Mouse (Mus musculus) erythroid progenitor cell, adult 5-6 weeks (primary cell): ENCODE data around the gene Tnfaip2. TPM values are rescaled to one million over a fixed set of nuclear protein-coding genes. Genes with fewer than 3 reads are reported as not detected.

ENCODE experiments used
- ATAC-seq: replicated peaks from 2 replicates; pipeline ENCODE4 v1.8.0; 2016; ENCODE audit warnings: moderate number of reproducible peaks, mild to moderate bottlenecking, moderate TSS enrichment, inconsistent platforms; ENCODE audit not compliant: poor library complexity, low FRiP score, severe bottlenecking
- total RNA-seq, 2 experiments: library from RNA; stranded (forward) in 1 of 2; stranded (reverse) in 1 of 2; fragments of 150-400 nt in 1 of 2; fragments of 186-747, 209-891 nt in 1 of 2; gene quantifications; 2 replicates each; pipeline versions ENCODE4 v1.2.3 to v1.2.4; 2015 to 2017; ENCODE audit warnings: low replicate concordance in 2 of 2

Tnfaip2 gene
- total RNA-seq (2015; ENCODE audit: low replicate concordance) (75.7 and 109 TPM in 2 replicates), total RNA-seq (2017; ENCODE audit: low replicate concordance) (238 and 415 TPM in 2 replicates)

DNA sequence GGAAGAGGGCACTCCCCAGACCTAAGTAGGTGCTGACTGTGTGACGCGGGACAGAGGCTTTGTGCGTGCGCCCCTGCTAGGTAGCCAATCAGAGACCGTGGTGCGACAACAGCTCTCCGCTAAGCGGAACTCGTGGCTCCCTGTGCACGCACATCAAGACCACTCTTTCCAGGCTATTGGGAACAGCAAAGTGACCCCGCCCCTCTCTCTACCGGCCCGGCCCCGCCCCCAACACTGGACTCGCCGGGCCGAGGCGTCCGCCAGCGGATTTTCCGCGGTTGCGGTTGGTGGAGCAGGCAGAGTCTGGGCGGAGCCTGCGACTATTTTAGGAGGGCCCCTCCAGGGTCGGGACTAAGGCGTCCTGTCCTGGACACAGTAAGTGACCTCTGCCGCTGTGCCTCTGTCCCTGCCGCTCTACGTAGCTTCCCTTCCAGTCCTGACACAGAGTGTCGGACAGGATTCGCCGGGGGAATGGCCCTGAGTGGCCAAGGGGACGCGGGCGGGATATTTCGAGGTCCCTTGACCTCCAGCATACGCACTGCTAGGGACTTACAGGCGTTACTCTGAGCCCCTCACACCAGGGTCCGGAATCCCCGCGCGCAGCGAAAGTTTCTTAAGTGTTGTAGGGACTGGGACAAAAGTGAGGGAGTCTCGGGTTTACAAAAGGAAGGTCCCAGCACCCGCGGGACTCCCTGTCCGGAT lies at the start of gene Tnfaip2:
Gene Tnfaip2 (plus strand): TSS at position 161 of the 702 bp plus-strand sequence.
- peak; percentile 74 for ATAC-seq

DNA sequence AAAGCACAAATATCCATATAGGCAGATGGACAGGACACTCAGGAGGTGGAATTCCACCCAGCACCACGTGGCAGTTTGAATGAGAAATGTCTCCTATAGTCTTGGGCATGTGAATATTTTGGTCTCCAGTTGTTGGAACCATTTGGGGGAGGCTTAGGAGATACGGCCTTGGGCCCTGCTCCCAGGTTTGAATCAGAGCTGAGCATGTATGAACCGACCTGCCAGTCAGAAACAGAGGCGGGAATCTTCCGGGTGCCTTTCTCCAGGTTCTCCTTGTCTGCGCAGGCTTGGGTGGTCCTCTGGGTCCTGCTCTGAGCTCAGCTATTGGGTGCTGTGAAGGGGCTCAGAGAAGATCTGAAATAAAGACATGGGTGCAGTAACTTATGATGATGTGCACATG lies 48.3 kb upstream of the Tnfaip2 start:
- ATAC-seq: no peak

DNA sequence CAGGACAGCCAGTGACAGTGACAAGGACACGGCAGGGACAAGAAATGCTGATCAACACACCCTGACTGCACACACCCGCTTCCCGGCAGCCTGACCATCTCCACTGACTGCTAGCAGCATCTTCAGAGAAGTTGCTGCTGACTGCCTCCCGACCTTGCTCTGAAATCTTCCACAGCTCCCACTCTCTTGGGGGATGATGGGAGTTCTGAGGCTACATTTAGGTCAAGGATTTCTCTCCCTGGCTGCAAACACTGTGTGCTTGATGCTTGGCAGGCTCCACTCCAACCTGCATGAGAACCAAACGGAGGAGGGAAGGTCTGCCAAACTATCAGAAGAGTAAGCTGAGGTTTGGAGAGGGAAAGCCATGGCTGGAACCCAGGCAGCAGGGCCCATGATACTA lies 45.3 kb upstream of the Tnfaip2 start:
- no peak for ATAC-seq

DNA sequence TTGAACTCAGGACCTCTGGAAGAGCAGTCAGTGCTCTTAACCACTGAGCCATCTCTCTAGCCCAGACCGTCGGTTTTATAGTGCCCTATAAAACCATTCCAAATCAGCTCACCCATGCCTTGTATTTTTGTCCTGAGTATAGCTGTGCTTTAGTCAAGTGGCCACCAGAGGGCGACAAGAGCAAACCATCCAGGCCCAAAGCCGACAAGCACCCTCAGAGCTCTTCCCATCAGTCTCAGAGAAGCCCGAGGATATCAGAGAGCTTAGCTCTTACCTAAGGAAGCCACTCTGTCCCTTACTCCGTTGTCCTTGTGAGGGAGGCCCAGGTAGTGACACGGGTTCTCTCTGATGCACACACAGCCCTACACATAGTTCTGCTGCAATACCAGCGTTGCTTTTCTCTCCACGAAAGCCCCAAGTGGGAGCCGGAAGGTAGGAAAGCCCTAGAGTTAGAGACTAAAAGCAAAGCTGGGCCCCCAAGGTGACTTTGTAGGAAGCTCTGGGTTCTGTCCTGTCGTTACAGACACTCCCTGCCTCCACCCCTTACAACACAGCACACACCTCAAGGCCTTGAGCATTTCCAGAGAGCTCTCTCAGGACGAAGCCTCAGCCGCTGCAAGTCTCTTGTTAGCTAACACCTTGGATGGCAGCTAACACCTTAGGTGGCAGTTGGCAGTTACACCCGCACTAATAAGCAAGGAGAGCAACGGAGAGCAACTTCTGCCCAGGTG lies 40.6 kb upstream of the Tnfaip2 start:
- peak; percentile 78 for ATAC-seq

DNA sequence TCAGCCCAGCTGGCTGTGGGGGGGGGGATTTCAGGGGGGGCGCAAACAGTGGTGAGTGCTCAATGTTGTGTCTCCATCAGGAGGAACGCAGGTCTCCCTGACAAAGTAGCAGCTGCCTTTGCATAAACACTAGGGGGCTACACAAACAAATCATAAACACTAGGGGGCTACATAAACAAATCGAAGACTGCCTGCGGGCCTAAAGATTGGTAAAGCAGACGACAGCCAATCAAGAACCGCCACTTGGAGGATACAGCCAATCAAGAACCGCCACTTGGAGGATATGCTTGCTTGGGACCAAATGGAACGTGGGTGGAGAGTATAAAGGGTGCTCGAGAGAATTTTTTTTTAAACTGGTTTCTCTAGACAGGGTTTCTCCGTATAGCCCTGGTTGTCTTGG lies 37.4 kb upstream of the Tnfaip2 start:
- no peak for ATAC-seq

DNA sequence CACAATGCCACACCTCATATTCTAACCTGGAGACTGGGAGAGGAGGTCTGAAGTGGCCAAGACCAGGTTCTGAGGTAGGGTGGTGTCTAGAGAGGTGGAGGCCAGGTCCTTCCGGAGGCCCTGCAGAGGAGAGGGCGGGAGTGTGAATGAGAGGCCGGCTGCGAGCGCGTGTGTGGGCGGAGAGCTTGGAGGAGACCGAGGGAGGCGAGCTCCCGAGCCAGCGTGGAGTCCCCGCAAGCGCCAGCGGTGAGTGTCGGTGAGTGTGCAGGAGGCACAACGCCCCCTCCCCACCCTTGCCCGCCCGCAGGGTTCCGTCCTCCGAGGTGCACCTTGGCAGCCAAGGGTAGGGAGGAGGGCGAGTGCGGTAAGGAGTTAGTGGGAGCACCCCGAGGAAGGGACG lies 35.6 kb upstream of the Tnfaip2 start, which contains the start of gene Lbhd2:
Gene Lbhd2 (plus strand): TSS at position 188 of the 400 bp plus-strand sequence.
- no peak for ATAC-seq

DNA sequence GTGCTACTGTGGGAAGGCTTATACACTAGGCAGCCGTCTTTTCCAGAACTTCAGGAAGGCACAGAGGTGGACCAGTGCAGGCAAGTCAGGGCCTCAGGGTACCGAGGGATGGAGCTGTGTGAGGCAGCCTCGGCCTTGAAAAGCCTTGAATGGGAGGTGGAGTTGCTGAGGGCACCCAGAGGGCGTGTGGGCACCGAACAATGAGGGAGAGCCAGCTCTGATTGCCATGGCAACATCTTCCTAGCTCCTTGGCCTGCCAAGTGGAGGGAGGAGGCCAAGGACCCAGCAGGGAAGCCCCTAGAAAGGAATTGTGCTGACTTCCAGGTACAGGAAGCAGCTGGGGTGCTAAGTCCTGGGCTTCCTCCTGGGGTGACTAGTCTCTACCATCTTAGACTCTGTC lies 32.7 kb upstream of the Tnfaip2 start:
- no peak for ATAC-seq

DNA sequence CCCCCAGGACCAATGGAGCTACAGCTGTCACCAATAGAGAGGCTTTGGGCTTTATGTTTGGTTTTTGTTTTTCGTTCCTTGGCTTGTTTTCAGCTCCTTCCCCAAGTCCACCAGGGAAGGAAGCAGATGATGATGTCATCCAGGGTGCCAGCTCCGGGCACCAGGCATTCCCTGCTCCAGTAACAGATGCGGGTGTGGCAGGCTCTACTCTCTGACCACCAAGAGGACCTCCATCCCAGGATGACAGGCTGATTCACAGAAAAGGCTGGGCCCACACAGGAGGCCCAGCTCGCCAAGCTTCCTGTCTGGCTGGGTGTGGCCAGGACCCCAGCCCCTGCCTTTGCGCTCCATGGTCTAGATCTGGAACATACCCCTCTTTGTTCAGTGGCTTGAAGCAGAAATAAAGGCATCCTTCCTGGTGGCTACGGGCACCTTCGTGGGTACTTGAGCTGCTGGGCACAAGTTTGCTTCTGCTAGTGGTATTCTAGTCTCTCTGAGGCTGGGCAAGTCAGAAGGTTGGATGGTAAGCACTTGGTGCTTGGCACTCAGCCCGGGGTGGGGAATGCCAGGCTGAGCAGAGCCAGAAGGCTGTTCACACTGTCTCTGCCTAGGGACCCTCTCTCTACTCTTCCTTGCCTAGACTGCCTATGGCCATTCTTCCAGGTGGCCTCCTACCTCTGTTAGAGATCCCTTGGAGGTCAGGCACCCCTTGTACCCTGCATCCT lies 30.5 kb upstream of the Tnfaip2 start:
- ATAC-seq: no peak

DNA sequence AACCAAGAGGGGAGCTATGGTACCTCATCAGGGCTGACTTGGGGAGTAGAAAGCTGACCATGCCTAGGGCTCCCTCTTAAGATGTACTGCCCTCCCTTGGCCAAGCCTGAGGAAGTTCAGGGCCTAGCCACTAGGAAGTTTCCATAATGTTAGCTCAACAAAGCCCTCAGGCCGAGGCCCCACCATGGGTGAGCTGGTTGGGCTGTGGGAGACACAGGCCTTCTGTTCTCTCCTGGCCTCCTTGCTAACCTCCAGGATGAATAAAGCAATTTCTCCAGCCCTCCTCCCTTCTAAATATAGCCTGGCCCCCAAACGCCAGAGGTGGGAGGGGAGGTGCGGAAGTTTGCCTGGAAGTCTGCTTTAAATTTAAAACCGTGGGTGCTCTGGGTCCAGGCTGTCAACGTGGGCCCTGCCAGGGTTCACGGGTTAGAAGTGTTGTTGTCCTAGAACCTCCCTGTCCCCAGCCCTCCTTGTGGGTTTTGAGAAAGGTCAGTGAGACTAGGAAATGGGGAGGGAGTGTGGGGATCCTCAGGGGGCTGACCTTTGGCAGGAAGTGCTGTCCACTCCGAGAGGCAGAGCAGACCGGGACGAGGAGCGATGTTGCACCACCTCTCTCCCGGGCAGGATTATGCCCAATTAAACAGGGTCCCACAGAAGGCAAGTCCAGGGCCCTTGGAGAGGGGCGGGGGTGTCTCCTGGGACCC lies 29.5 kb upstream of the Tnfaip2 start:
- 0 out of 2 replicates have a peak, but pooled peaks have one; percentile 1 for ATAC-seq

DNA sequence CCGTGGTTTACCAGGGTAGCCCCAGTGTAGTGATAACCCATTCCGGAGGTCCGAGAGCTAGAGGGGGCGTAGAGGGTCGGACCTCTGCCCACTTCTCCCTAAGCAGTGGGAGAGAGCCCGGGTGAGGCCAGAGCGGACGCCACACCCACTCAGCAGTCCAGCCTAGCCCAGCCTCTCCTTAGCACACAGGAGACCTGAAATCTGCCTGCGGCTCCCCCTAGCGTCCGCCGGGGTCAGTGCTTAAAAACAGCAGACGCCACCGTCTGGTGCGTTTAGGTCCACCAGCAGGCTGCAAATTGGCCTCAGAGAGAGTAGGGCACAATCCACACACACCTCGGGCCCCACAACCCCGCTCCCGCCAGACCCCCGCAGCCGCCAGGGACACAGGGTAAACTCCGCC lies 29.0 kb upstream of the Tnfaip2 start:
- peak; percentile 90 for ATAC-seq

DNA sequence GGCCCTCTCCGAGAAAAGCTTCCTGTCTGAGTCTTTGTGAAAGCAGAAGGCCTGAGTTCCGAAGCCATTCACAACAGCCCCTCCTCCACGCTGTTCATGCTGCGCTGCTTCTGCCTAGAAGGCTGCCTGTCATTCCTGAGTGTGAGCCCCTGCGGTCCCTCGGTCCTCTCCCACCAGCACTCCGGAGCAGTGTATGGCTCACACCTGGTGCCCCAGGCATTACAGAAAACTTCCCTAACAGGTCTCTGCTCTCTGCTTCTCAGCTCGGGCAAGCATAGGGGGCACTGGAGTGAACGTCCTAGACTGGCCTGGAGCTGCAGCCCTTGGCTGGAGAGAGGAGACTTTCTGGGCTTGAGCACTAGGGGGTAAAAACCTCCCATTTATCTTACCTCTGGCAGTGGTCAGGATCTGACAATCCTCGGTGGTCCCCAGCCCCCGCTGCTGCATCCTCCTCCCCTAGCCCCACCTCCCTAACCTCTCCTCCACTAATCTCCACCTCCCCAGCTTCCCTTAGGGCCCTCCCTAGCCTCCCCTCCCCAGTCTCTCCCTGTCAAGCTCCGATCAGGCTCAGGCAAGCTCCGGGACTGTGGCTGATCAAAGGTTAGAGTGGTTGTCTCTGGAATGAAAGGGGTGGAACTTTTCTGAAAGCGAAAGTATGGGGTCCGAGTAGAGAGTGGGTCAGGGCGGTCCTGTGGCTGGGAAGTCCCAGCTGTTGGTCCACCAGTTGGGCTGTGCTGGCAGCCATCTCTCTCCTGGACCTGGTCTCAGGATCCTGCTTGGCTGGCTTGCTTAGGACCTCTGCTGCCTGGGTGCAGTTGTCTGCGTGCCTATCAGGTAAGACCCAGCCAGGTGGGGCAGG lies 25.1 kb upstream of the Tnfaip2 start, which contains the start of gene Exoc3l4:
Gene Exoc3l4 (plus strand): TSS at position 97 of the 859 bp plus-strand sequence.
- no peak for ATAC-seq

GRCm38 (mm10) chr12:111419918-111420317 lies 22.4 kb upstream of the Tnfaip2 start:
- ATAC-seq: no peak

DNA sequence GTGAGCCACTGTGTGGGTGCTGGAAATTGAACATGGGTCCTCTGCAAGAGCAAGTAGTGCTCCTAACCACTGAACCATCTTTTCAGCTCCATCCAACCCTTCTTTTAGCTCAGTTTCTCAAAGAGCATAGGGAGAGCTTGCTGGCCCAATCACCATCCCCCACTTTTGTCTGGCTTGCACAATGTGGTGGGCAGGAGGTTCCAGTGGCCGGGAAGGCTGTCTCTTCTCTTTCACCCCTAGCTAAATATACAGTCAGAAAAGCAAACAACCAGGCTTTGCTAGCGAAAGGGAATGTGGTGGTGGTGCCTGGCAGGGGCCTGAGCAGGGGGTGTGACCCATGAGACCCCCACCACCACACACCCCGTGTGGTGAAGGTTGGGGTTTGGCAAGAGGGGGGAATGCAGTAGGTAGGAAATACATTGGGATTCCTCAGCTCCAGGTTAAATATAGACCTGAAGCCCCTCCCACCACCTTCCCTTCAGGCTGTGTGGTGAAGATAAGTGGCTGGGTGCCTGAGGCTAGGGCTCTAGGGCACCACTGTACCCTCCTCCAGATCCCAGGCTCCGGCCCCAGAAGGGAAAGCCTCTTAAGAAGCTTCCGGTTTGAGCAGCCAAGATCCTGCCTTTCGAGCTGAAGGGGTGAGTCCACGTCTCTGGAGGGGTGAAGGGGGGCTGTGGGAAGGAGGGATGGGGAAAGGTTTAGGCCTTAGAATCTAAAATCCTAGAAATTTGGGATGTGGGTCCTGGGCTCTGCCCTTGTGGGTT lies 21.1 kb upstream of the Tnfaip2 start:
- no peak for ATAC-seq

DNA sequence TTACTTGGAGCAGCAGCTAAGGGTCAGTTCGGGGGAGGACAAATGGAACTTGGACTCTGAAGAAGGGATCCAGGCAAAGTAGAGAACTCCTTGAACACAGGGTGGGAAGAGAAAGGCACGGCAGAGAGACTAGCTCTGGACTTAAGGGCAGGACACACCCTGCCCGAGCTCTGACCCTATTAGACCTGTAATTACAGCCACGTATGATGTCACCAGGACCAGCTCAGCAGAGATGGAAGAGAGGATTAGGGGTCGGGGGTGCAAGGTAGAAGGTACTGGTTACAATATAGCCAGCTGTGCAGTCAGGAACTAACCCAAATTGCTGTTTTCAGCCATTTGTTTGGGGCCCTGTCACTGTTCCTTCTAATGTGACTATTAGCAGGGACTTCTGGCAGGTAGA lies 19.4 kb upstream of the Tnfaip2 start:
- ATAC-seq: no peak

GRCm38 (mm10) chr12:111423570-111424129 lies 18.6 kb upstream of the Tnfaip2 start:
- no peak for ATAC-seq

DNA sequence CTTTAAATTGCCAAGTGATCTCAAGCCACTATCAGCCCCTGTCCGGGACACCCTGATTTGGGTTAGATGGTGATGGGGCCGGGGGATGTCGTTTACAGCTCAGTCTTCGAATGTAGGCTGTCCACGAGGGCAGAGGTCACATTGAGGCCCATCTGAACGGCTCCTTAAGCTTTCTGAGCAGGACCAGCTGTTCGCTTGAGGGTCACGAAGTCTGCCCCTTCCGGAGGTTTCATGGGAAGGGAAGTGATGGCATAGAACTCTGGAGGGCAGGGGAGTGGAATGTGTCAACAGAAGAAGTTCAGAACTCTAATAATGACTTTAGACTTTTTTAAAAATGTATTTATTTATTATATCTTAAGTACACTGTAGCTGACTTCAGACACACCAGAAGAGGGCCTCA lies 17.7 kb upstream of the Tnfaip2 start:
- no peak for ATAC-seq

GRCm38 (mm10) chr12:111425258-111425657 lies 17.0 kb upstream of the Tnfaip2 start:
- ATAC-seq: peak; percentile 47
